Comparison of ENCODE assay signal across 10 mouse cellular contexts in the genomic region with DNA sequence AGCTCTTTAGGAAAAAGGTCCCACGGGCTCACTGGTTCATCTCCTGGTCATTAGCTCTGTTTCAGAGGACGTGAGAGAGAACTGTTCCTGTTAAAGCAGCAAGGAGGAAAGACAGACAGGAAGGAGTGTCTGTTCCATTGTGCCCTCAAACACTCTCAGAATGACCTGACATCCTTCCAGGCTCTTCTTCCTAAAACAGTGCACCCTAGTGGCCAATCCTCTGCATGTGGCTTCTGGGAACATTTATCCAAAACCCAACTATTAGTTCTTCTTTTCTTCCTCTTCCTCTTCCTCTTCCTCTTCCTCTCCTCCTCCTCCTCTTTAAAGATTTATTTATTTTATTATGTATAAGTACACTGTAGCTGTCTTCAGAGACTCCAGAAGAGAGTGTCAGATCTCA. TPM values are rescaled to one million over a fixed set of nuclear protein-coding genes. Genes with fewer than 3 reads are reported as not detected.
A peak's percentile ranks its signal among the peaks of the same experiment; 100 is the strongest.
DNase-seq lines count a peak whose midpoint lies in the region; TF ChIP-seq lines count a peak whose summit lies in the region.
"Had no signal": no experiment of that assay in that cellular context is flagged by ENCODE, and none has a peak within 500 bp of the region (broad histone marks: within the 10 kb centered on the region; RNA-seq: fewer than 3 reads in every experiment).

No protein-coding gene starts in this region.

- intact Hi-C loops in heart, postnatal 25 days (cut with DNase I) = no loop called here

- no peaks in the 10 kb centered on the region for H3K27me3 ChIP-seq in thymus, adult 2 months (ENCODE audit: control insufficient read depth, insufficient read depth, low read length)
- H3K27me3 ChIP-seq: embryonic facial prominence, embryonic 13.5 days had no signal

- WGBS in thymus, adult 2 months = 54% methylated on average over 2 of the region's 2 CpGs

- H3K4me1 ChIP-seq in thymus, adult 2 months (replicated peaks; ENCODE audit: control insufficient read depth, insufficient read depth, low read length) = no peaks in the 10 kb centered on the region; the same call in 1 of the 2 replicates
- no peaks in the 10 kb centered on the region for H3K4me1 ChIP-seq in cortical plate, adult 2 months (ENCODE audit: control insufficient read depth, insufficient read depth, low read length)
- H3K4me1 ChIP-seq: embryonic facial prominence, embryonic 13.5 days had no signal

- no peak overlapping the region for H3K27ac ChIP-seq in thymus, adult 2 months (ENCODE audit: control insufficient read depth, insufficient read depth, low read length)
- H3K27ac ChIP-seq in cortical plate, adult 2 months (ENCODE audit: insufficient read depth, low read length) = no peak overlapping the region
- H3K27ac ChIP-seq: embryonic facial prominence, embryonic 13.5 days had no signal

- peak; percentile 38 for DNase-seq in heart, postnatal 4 days
- no peak for DNase-seq in heart, postnatal 25 days (ENCODE audit: low spot score)
- peak; percentile 48 for DNase-seq in thymus, adult 2 months
- DNase-seq in thymus, adult 18-20 months = no peak
- DNase-seq in thymus, postnatal 4 days = peak; percentile 58
- no peak for DNase-seq in layer of hippocampus, postnatal 14 days (ENCODE audit: low spot score in 2 of 2)
- no peak for DNase-seq in testis, postnatal 14 days (ENCODE audit: low spot score)
- DNase-seq: right cerebral cortex, adult 18-20 months had no signal

- no peak for TF ChIP-seq POLR2A in thymus, adult 2 months (IDR thresholded peaks at IDR 0.05; ENCODE audit: control insufficient read depth, extremely low read depth, insufficient read depth, low read length, poor library complexity)
- no peak for TF ChIP-seq POLR2A in cortical plate, adult 2 months (IDR thresholded peaks at IDR 0.05; ENCODE audit: extremely low read depth, insufficient read depth, low read length)

- TF ChIP-seq CTCF in thymus, adult 2 months (IDR thresholded peaks at IDR 0.05; ENCODE audit: borderline replicate concordance, control insufficient read depth, extremely low read depth, insufficient read depth, low read length, poor library complexity) = no peak
- TF ChIP-seq CTCF in cortical plate, adult 2 months (IDR thresholded peaks at IDR 0.05; ENCODE audit: extremely low read depth, insufficient read depth, low read length) = peak; percentile 38; the same call in 1 of the 2 replicates

- H3K4me3 ChIP-seq in thymus, adult 2 months (ENCODE audit: control insufficient read depth, insufficient read depth, low read length) = no peak overlapping the region
- H3K4me3 ChIP-seq in cortical plate, adult 2 months (ENCODE audit: insufficient read depth, low read length) = no peak overlapping the region
- H3K4me3 ChIP-seq: embryonic facial prominence, embryonic 13.5 days had no signal

- H3K36me3 ChIP-seq in thymus, adult 2 months (ENCODE audit: control insufficient read depth, insufficient read depth, low read length) = no peaks in the 10 kb centered on the region
- H3K36me3 ChIP-seq: embryonic facial prominence, embryonic 13.5 days had no signal

RNA-seq across cellular contexts. Expression of a gene that starts 20.7 kb away (rescaled TPM):
- total RNA-seq in heart, postnatal 4 days (2021) = 100 to 1,000 TPM; 101 to 109 TPM
- 10 to 100 TPM; 72.0 to 78.2 TPM for total RNA-seq in heart, postnatal 25 days (2021)
- polyA plus RNA-seq in thymus, adult 2 months (2012; rRNA removed) = 48.5 and 62.1 TPM in 2 replicates
- 94.2 and 95.0 TPM in 2 replicates for polyA plus RNA-seq in cortical plate, adult 2 months (2012; rRNA removed)
- 100 to 1,000 TPM; 119 to 123 TPM for total RNA-seq in layer of hippocampus, postnatal 14 days (2021)

RNA-seq across cellular contexts. Expression of a gene that starts 24.5 kb away (rescaled TPM):
- 100 to 1,000 TPM; 118 to 131 TPM for total RNA-seq in heart, postnatal 4 days (2021)
- total RNA-seq in heart, postnatal 25 days (2021) = 10 to 100 TPM; 52.9 to 56.6 TPM
- 28.5 and 31.4 TPM in 2 replicates for polyA plus RNA-seq in thymus, adult 2 months (2012; rRNA removed)
- 70.3 and 75.2 TPM in 2 replicates for polyA plus RNA-seq in cortical plate, adult 2 months (2012; rRNA removed)
- total RNA-seq in layer of hippocampus, postnatal 14 days (2021) = 10 to 100 TPM; 69.3 to 81.1 TPM

RNA-seq across cellular contexts. Expression of a gene that starts 42.2 kb away (rescaled TPM):
- 10 to 100 TPM; 20.4 to 20.6 TPM for total RNA-seq in heart, postnatal 4 days (2021)
- total RNA-seq in heart, postnatal 25 days (2021) = 10 to 100 TPM; 14.6 to 15.8 TPM
- 38.3 and 44.6 TPM in 2 replicates for polyA plus RNA-seq in thymus, adult 2 months (2012; rRNA removed)
- polyA plus RNA-seq in cortical plate, adult 2 months (2012; rRNA removed) = 79.6 and 93.2 TPM in 2 replicates
- 10 to 100 TPM; 64.6 to 76.0 TPM for total RNA-seq in layer of hippocampus, postnatal 14 days (2021)

Comparison
In these comparisons a context has a peak if more than half of its experiments do, and no peak if none do; other contexts are left out.
1. DNase-seq: peak in heart, postnatal 4 days (single experiment), thymus, adult 2 months (single experiment) and thymus, postnatal 4 days (single experiment); none in heart, postnatal 25 days (single experiment), thymus, adult 18-20 months (0 of 2), layer of hippocampus, postnatal 14 days (0 of 2) and testis, postnatal 14 days (single experiment).